Mouse (Mus musculus) cerebellum, postnatal 10 days (tissue): ENCODE measurements at regions not wholly inside any gene's neighbourhood (a gene's known extent, or its start where the extent isn't known, plus 50 kb on each side); places are given as distances from the start of the nearest gene placed in this dataset.

Experiments used
- DNase-seq, 2 experiments: peaks; one replicate each; pipeline ENCODE4 v3.0.0; 2021; ENCODE audit warnings: mixed read lengths in 2 of 2

DNA sequence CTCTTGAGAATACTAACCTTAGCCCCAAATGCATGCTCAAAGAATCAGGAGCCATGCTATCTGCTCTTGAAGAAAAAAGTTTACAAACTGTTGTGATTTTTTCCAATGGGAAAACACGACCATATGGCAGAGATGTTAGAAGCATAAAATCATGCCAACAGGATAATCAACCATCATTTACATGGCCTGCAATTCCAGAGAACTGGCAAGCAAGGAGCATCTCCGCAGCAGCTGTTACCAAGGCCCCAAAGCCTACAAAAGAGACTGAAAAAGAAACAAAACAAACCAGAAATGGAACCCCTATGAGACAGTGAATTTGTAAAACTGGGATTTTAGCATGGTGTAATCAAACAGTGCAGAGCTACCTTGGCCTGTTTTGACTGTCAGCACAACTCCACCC, 1164.2 kb upstream of the Gm10800 start:
- peak; percentile 35 to 42 for DNase-seq

DNA sequence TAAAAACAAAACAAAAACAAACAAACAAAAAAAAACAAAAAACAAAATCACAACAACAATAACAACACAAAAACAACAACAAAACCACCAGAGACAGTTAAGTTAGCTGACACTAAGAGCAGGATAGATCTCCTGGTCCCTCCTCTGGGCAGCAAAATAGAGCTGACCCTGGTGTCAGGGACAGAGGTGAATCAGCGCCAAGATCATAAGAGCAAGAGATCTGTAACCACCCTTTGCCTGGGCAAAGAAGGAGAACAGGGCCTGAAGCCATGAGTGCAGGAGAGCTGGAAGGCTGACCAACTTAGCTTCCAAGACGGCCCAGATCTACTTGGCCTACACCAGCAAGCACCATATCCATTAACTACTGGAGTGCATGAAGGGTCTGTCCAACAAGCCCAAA, 1154.6 kb upstream of the Gm10800 start:
- DNase-seq, result no peak
